Mouse (Mus musculus) midbrain, embryonic 15.5 days (tissue): ENCODE data around the gene Adarb2. TPM values are rescaled to one million over a fixed set of nuclear protein-coding genes. Genes with fewer than 3 reads are reported as not detected.
A peak's percentile ranks its signal among the peaks of the same experiment; 100 is the strongest.

Source experiments
- ATAC-seq: fragments of 200-750 bp; cut with Nextera tagmentation; replicated peaks from 2 replicates; pipeline ENCODE4 v1.8.0; 2017; ENCODE audit warnings: moderate TSS enrichment
- H3K27ac ChIP-seq: fragments of 300-500 bp; sonication (generic); 2 replicates; pipeline ENCODE4 v1.5.1; 2015; ENCODE audit warnings: mild to moderate bottlenecking, inconsistent platforms
- H3K27me3 ChIP-seq: fragments of 300-500 bp; sonication (generic); replicated peaks from 2 replicates; pipeline ENCODE4 v1.6.1; 2015; ENCODE audit warnings: inconsistent platforms
- H3K36me3 ChIP-seq: fragments of 300-500 bp; sonication (generic); replicated peaks from 2 replicates; pipeline ENCODE4 v1.6.1; 2015; ENCODE audit warnings: inconsistent platforms
- H3K4me1 ChIP-seq: fragments of 300-500 bp; sonication (generic); 2 replicates; pipeline ENCODE4 v1.6.1; 2015; ENCODE audit warnings: inconsistent platforms
- H3K4me2 ChIP-seq: fragments of 300-500 bp; sonication (generic); 2 replicates; pipeline ENCODE4 v1.6.1; 2015; ENCODE audit warnings: inconsistent platforms, mild to moderate bottlenecking, moderate library complexity
- H3K4me3 ChIP-seq: fragments of 300-500 bp; sonication (generic); 2 replicates; pipeline ENCODE4 v1.5.1; 2015; ENCODE audit warnings: mild to moderate bottlenecking, inconsistent platforms
- H3K9ac ChIP-seq: fragments of 300-500 bp; sonication (generic); 2 replicates; pipeline ENCODE4 v1.6.1; 2015; ENCODE audit warnings: mild to moderate bottlenecking, inconsistent platforms
- H3K9me3 ChIP-seq: fragments of 300-500 bp; sonication (generic); 2 replicates; pipeline ENCODE4 v1.6.1; 2016; ENCODE audit warnings: inconsistent platforms
- WGBS: fragments of 180-500 bp; shearing (Covaris S2); methylation state at CpG from one replicate; pipeline ENCODE4 v1.1.7; 2015; ENCODE audit warnings: mixed read lengths; 5-methylcytosine and 5-hydroxymethylcytosine counted together
- polyA plus RNA-seq: library from polyadenylated mRNA; unstranded; fragments of >200 nt; fragmentation: Nextera tagmentation; extraction: Ambion mirVana; gene quantifications from 2 replicates; pipeline ENCODE4 v1.2.1, GENCODE M21; 2015

The Adarb2 gene
- polyA plus RNA-seq, 1 experiment from 2014 or later, result 39.3 TPM

DNA sequence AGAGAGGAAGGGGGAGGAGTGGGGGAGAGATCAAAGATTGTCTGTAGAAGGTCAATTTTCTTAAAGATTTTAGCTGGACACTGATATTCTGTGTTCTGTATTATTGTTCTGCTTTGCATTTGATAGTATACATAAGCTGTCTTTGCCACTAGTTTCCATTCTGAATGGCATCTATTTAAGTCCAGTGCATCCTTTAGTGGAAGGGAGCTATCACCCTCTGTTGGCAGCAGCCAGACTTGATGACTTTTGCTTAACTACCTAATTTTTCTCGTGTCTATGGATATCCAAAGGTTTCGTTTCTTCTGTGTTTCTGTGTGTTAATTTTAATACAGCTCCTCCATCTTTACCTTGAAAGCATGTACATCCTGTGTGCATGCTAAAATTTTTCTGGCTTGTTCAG, 419.6 kb downstream of the Adarb2 start:
- no peak overlapping the region for H3K4me3 ChIP-seq
- ATAC-seq, result no peak
- no peaks in the 10 kb centered on the region for H3K9me3 ChIP-seq
- no peak overlapping the region for H3K4me2 ChIP-seq
- H3K4me1 ChIP-seq, result no peaks in the 10 kb centered on the region
- H3K27ac ChIP-seq, result no peak overlapping the region
- H3K9ac ChIP-seq, result no peak overlapping the region
- H3K27me3 ChIP-seq, result no peaks in the 10 kb centered on the region
- no peaks in the 10 kb centered on the region for H3K36me3 ChIP-seq
- WGBS, result 81% methylated on average over 2 of the region's 2 CpGs

DNA sequence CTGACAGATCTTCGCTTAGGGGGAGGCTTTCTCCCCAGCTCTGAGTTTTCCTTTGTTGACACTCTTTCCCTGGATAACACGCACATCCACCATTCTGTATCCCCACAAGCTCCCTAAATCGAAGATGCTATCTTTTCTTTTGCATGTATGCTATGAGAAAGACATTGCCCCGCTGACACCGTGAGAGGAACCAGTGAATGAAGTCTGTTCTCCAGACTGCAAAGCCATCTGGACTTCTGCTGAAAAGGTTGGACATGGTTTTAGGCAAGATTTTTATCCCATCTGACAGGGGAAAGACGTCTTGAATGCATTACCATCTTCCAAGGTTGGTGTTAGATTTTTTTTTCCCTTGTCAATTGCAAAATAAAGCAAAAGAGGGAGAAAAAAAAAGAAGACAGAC, 426.9 kb downstream of the Adarb2 start:
- H3K36me3 ChIP-seq, result no peaks in the 10 kb centered on the region
- H3K4me1 ChIP-seq, result no peaks in the 10 kb centered on the region
- no peak overlapping the region for H3K4me2 ChIP-seq
- H3K4me3 ChIP-seq, result no peak overlapping the region
- H3K9me3 ChIP-seq, result no peaks in the 10 kb centered on the region
- H3K27me3 ChIP-seq, result no peaks in the 10 kb centered on the region
- no peak for ATAC-seq
- WGBS, result 55% methylated on average over 6 of the region's 6 CpGs
- no peak overlapping the region for H3K9ac ChIP-seq
- H3K27ac ChIP-seq, result no peak overlapping the region

DNA sequence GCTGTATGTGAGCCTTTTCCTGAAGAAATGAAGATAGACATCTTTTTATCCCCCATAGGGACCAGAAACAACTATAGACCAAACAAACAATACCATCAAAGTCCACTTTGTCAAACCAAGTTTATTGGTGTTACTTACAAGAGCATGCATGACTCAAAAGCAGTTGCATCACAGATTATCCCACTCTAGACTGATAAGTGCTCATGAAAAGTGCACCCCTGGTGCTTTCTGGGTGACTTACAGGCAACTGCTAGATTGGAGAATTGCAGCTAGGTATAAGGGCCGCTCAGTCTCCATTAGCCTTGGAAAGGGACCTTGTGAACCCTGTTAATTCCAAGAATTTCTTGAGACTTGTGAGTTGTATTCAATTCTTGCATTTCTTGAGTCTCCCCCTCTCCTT, 429.0 kb downstream of the Adarb2 start:
- Histone ChIP-seq H3K4me1 (no peaks in the 10 kb centered on the region), H3K9me3 (no peaks in the 10 kb centered on the region), H3K36me3 (no peaks in the 10 kb centered on the region), H3K9ac (no peak overlapping the region), H3K4me2 (no peak overlapping the region), H3K4me3 (no peak overlapping the region), H3K27me3 (no peaks in the 10 kb centered on the region), H3K27ac (no peak overlapping the region)
- WGBS, result 89% methylated on average over 1 of the region's 1 CpGs
- ATAC-seq, result no peak

DNA sequence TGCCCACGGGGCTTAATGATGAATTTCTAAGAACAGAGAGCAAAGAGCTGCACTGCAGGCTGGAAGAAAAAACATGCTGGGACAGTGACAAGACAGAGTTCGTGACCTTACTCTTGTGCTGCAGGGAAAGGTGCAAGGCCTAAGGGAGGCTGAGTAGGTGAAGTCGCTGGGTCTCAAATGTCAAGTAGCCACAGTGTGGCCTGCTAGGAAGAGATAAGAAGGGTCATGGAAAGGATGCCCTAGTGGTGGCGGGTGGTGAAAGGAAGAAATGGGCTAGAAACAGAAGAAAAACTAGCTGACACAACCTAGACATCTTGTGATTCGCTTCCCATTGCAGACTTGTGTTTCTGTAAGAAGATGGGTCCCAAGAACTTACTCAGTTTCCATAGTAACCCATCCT, 429.4 kb downstream of the Adarb2 start:
- 76% methylated on average over 5 of the region's 5 CpGs for WGBS
- ATAC-seq, result no peak

DNA sequence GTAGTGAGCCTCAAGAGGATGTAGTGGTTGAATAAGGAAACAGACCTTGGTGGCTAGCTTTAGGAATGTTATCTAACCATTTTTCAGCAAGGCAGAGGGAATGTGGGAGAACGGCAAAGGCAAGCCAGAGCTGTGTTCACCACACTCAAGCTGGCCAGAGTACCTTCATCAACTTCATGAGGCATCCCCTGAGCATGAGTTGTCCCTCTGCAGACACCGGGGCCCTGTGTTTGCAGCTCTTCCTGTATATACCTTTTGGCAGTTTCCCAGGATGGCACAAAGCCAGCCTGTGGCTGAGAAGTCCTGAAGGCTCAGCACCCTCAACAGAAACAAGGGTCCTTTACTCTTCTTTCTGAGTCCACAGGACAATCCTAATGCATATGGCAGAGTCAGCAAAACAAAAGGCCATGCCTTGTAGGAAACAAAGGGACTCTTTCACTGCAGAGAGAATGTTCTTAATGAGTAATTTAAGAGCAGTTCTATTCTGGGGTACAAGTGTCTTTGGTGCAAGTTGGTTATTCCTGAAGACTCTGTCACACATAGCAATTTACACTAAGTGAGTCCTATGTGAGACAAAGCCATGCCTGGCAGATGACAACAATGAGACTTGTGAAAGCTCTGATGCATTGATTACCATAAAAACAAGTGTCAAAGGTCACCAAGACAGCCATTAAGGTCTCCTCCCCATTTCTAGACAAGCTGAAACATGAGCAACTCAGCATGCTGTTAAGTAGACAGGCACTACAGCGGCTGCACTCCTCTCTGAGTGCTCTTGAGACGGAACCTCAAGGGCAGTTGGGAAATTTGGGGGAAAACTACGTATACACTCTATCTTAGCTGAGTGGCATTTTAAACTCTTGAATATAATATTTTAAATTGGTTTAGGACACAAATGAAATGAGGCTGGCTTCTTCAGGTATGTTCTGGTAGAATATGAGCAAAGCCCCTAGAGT, 431.0 kb downstream of the Adarb2 start:
- WGBS, result 79% methylated on average over 5 of the region's 5 CpGs
- Histone ChIP-seq H3K9me3 (no peaks in the 10 kb centered on the region), H3K27me3 (no peaks in the 10 kb centered on the region), H3K4me1 (no peaks in the 10 kb centered on the region), H3K4me2 (no peak overlapping the region), H3K9ac (no peak overlapping the region), H3K27ac (no peak overlapping the region), H3K36me3 (no peaks in the 10 kb centered on the region), H3K4me3 (no peak overlapping the region)
- ATAC-seq, result no peak

More for the DNA sequence above, 429.4 kb downstream of the Adarb2 start:
- Histone ChIP-seq H3K27me3 (no peaks in the 10 kb centered on the region), H3K9ac (no peak overlapping the region), H3K36me3 (no peaks in the 10 kb centered on the region), H3K4me3 (no peak overlapping the region), H3K4me1 (no peaks in the 10 kb centered on the region), H3K27ac (no peak overlapping the region), H3K4me2 (no peak overlapping the region), H3K9me3 (no peaks in the 10 kb centered on the region)

DNA sequence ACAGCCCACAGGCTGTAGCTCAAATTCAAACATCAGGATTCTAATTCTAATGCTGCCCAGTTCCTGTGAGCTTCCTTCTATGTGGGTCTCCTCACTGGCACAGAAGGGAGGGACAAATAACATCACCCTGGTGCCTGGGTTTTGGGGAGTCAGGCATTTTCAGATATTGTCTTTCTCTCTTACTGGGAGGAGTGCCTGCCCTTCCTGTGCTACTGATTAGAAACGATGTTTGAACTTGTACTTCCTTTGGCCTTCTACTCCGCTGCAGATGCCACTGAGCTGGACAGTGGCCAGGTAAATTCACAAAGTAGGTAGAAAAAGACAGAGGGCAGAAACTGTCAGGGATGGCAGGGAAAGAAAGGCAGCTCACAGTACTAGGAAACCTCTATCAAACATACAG, 439.4 kb downstream of the Adarb2 start:
- Histone ChIP-seq H3K27ac (no peak overlapping the region), H3K9me3 (no peaks in the 10 kb centered on the region), H3K4me2 (no peak overlapping the region), H3K4me3 (no peak overlapping the region), H3K4me1 (no peaks in the 10 kb centered on the region), H3K27me3 (no peaks in the 10 kb centered on the region), H3K36me3 (no peaks in the 10 kb centered on the region), H3K9ac (no peak overlapping the region)
- 66% methylated on average over 2 of the region's 2 CpGs for WGBS
- ATAC-seq, result no peak

DNA sequence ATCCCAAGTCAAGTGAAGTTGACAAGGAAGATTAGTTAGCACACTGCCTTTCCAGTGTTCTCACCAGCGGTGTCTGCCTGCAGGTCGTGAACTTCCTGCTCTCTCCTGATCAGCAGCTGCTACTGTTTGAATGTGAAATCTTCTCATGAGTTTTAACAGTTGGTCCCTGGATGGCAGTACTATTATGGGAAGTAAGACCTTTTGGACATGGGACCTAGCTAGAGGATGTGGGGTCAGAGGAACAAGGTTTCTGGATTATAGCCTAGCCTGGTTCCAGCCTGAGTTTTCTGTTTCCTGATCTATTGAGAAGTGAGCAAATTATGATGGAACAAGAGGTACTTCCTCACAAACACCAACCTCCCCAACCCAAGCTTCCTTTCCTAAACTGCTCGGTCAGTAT, 441.3 kb downstream of the Adarb2 start:
- H3K4me2 ChIP-seq, result no peak overlapping the region
- 84% methylated on average over 3 of the region's 3 CpGs for WGBS

DNA sequence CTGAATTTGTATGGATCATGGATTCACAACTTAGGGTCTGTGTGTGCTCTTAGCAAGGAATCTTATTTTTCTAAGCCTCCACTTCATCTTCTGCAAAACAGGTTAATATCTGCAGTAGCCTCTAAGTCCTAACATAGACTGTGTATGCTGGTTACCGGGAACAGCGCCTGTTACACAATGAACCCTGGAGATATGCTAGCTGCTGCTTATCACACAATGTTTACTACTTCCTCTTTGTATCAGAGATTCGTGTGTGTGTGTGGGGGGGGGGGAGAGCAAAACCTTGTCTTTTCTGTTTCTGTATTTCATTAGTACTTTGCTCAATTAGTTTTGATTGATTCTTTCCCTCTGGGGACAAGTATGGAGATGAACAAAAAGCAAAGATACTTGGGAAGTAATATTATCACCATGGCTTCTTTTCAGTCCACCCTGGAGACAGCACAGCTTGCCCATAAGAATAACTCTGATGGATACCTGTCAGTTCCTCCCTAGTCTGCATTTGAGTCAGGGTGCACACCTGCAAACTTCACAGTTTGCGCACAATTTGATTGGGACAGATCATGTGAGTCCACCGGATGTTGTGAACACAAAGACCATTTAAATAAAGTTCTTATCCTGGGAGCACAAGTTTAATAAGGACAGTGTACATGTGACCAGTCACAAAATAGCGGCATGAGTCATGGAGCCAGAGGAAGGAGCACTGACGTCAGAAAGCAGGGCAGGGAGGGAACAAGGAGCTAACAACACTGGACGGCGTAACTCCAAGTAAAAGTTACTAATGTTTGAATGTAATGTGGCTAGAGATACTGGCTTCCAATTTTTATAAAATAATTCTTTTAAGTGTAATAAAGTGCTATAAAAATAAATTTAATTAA, 442.4 kb downstream of the Adarb2 start:
- H3K36me3 ChIP-seq, result no peaks in the 10 kb centered on the region
- no peak overlapping the region for H3K9ac ChIP-seq
- no peak overlapping the region for H3K4me2 ChIP-seq
- H3K9me3 ChIP-seq, result no peaks in the 10 kb centered on the region
- no peak overlapping the region for H3K4me3 ChIP-seq
- no peaks in the 10 kb centered on the region for H3K4me1 ChIP-seq
- 88% methylated on average over 9 of the region's 9 CpGs for WGBS
- H3K27me3 ChIP-seq, result no peaks in the 10 kb centered on the region
- no peak for ATAC-seq
- no peak overlapping the region for H3K27ac ChIP-seq

More for the DNA sequence above, 441.3 kb downstream of the Adarb2 start:
- Histone ChIP-seq H3K4me1 (no peaks in the 10 kb centered on the region), H3K27ac (no peak overlapping the region), H3K27me3 (no peaks in the 10 kb centered on the region), H3K4me3 (no peak overlapping the region), H3K9me3 (no peaks in the 10 kb centered on the region), H3K36me3 (no peaks in the 10 kb centered on the region), H3K9ac (no peak overlapping the region)
- ATAC-seq, result no peak

DNA sequence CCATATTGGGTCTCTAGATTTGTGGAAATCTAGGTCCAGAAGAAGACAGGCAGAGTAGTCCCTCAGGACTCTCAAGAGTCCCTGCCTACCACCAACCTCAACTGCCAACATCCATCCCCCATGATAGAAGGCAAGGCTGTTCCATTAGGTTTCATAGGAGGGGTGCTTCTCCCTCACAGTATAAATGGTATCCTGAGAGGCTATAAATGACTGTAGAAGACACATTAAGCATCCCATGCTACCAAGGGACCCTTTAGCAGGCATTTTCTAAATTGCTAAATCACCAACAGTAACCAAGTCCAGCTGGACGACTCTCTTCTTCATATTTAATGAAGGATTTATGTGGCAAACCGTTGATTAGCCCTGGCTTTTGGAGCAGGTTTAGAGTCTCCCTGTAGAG, 446.6 kb downstream of the Adarb2 start:
- WGBS, result 71% methylated on average over 2 of the region's 2 CpGs
- Histone ChIP-seq H3K4me2 (no peak overlapping the region), H3K27ac (no peak overlapping the region), H3K9me3 (no peaks in the 10 kb centered on the region), H3K36me3 (no peaks in the 10 kb centered on the region), H3K4me3 (no peak overlapping the region), H3K27me3 (no peaks in the 10 kb centered on the region), H3K9ac (no peak overlapping the region), H3K4me1 (no peaks in the 10 kb centered on the region)
- no peak for ATAC-seq

DNA sequence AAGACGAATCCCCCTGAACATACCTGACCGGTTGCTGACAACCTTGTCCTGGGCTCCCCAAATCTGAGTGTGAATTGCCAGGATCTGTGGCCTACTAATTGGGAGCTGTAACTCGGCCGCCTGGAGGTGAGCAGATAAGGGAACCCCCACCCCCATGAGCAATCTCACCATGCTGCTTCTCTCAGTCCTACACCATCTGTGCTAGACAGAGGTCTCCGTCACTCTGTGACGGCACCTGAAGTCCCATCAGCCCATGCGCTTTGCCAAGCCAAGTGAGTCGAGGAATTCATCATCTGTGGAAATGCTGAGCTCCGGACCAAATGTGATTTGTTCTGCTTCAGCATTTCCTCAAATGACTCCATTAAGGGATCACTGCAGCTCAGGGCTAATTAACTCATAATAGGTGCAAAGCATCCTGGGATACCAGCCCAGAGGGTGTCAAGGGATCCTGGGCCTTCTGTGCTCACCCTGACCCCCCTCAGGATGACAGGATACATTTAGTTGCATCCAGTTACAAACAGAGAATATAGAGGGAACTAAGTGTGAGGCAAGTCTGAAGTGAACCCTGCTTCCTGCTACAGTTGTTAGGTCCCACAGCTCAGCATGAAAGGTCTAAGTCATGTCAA, 462.1 kb downstream of the Adarb2 start:
- Histone ChIP-seq H3K4me1 (no peaks in the 10 kb centered on the region), H3K9me3 (no peaks in the 10 kb centered on the region), H3K4me3 (no peak overlapping the region), H3K27me3 (no peaks in the 10 kb centered on the region), H3K27ac (no peak overlapping the region), H3K36me3 (no peaks in the 10 kb centered on the region), H3K4me2 (no peak overlapping the region), H3K9ac (no peak overlapping the region)
- ATAC-seq, result peak; percentile 81; the same call in 1 of the 2 replicates
- WGBS, result 69% methylated on average over 9 of the region's 9 CpGs

DNA sequence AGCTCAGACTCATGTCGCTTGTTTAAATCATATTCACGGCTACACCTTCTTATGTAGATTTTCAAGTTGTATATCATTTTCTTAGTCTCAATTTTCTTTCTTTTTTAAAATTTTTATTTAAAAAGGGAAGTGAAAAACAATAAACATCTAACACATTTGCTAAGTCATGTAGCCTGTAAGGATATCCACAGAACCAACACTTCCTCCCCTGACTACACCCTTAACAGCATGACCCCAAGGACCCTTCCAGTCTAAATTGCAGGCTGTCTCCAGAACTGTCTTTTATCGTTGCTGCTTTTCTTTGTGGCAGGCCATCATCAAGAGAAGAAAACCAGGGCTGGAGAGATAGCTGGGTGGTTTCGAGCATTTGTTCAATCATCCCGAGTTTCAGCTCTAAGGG, 474.5 kb downstream of the Adarb2 start:
- WGBS, result 85% methylated on average over 5 of the region's 5 CpGs
- H3K27ac ChIP-seq, result no peak overlapping the region
- H3K36me3 ChIP-seq, result no peaks in the 10 kb centered on the region
- H3K9me3 ChIP-seq, result no peaks in the 10 kb centered on the region
- H3K4me2 ChIP-seq, result no peak overlapping the region
- no peak overlapping the region for H3K4me3 ChIP-seq
- H3K27me3 ChIP-seq, result no peaks in the 10 kb centered on the region
- no peak for ATAC-seq
- peaks cover 11% of the 10 kb centered on the region for H3K4me1 ChIP-seq
- H3K9ac ChIP-seq, result no peak overlapping the region

DNA sequence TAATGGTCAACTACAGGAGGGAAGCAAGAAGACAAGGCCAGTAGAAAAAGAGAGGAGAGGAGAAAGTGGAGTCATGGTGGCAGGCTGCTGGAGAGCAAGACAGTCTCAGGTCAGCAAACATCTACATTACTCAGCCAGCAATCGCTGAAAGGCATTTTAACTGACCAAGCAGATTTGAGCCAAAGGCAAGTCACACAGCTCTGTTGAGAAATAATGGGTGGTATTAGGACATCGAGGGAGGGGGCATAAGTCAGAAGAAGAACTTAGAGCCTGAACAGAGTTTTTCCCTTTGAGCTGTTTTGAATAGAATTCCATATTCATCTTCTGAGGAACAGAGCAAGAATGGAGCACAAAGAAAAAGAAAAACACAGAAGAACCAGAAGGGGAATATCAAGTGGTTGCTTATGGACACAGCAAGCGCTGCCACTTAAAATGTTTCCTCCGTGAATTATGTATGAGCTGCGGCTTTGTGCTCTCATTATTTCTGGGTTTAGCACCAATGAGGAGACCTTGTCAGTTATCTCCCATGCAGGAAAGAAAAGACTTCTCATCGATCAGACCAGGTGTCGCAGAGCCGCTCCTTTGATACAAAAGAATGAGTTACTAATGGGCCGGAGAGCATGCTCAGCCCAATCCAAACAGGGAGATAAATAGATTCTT, 477.9 kb downstream of the Adarb2 start:
- H3K27ac ChIP-seq, result peak overlapping the region; percentile 40
- H3K9ac ChIP-seq, result no peak overlapping the region
- H3K4me1 ChIP-seq, result peaks cover 11% of the 10 kb centered on the region
- no peaks in the 10 kb centered on the region for H3K9me3 ChIP-seq
- no peaks in the 10 kb centered on the region for H3K27me3 ChIP-seq
- H3K4me3 ChIP-seq, result no peak overlapping the region
- no peaks in the 10 kb centered on the region for H3K36me3 ChIP-seq
- ATAC-seq, result peak; percentile 86
- 23% methylated on average over 9 of the region's 9 CpGs for WGBS
- no peak overlapping the region; the same call in 1 of the 2 replicates for H3K4me2 ChIP-seq
